Mouse (Mus musculus): ENCODE measurements around the gene Cfap57.

Cfap57 gene

GRCm38 (mm10) chr4:118620279-118620966 lies at the start of gene Cfap57, which contains the start of gene Ebna1bp2:
TSS of gene Cfap57 (minus strand) at chr4:118620777.
TSS of gene Ebna1bp2 (plus strand) at chr4:118620799.
- peak; percentile 77 for DNase-seq (ENCODE audit: low spot score)

GRCm38 (mm10) chr4:118658652-118659051 lies 38.1 kb upstream of the Cfap57 start, which contains the start of gene Olfr62:
TSS of gene Olfr62 (plus strand) at chr4:118658952.
- no peak for DNase-seq (ENCODE audit: low spot score)

GRCm38 (mm10) chr4:118645234-118645633 lies 24.7 kb upstream of the Cfap57 start:
- no peak for DNase-seq (ENCODE audit: low spot score)

GRCm38 (mm10) chr4:118642346-118643190 lies 22.0 kb upstream of the Cfap57 start:
- no peak for DNase-seq (ENCODE audit: low spot score)

GRCm38 (mm10) chr4:118630261-118630660 lies 9.7 kb upstream of the Cfap57 start:
- DNase-seq (ENCODE audit: low spot score): no peak

- DNase-seq (ENCODE audit: low spot score): no peak
Measured at GRCm38 (mm10) chr4:118621781-118622180, 1.2 kb upstream of the Cfap57 start.

- no peak for DNase-seq (ENCODE audit: low spot score)
Measured at GRCm38 (mm10) chr4:118620967-118621320, 367 bp upstream of the Cfap57 start.

- DNase-seq (ENCODE audit: low spot score): no peak
Measured at GRCm38 (mm10) chr4:118615412-118615811, 5.2 kb downstream of the Cfap57 start.

- DNase-seq (ENCODE audit: low spot score): no peak
Measured at GRCm38 (mm10) chr4:118612619-118613018, 8.0 kb downstream of the Cfap57 start.

- no peak for DNase-seq (ENCODE audit: low spot score)
Measured at GRCm38 (mm10) chr4:118609836-118610235, 10.7 kb downstream of the Cfap57 start.

- no peak for DNase-seq (ENCODE audit: low spot score)
Measured at GRCm38 (mm10) chr4:118604065-118604464, 16.5 kb downstream of the Cfap57 start.

- no peak for DNase-seq (ENCODE audit: low spot score)
Measured at GRCm38 (mm10) chr4:118589733-118590130, 30.8 kb downstream of the Cfap57 start.

- DNase-seq (ENCODE audit: low spot score): no peak
Measured at GRCm38 (mm10) chr4:118589053-118589732, 31.4 kb downstream of the Cfap57 start.

GRCm38 (mm10) chr4:118582629-118583028 lies 37.9 kb downstream of the Cfap57 start:
- DNase-seq (ENCODE audit: low spot score): no peak

- DNase-seq (ENCODE audit: low spot score): no peak
Measured at GRCm38 (mm10) chr4:118581508-118581907, 39.1 kb downstream of the Cfap57 start.

- DNase-seq (ENCODE audit: low spot score): no peak
Measured at GRCm38 (mm10) chr4:118579313-118579712, 41.3 kb downstream of the Cfap57 start.

GRCm38 (mm10) chr4:118576097-118576496 lies 44.5 kb downstream of the Cfap57 start:
- peak; percentile 81 for DNase-seq (ENCODE audit: low spot score)

- DNase-seq (ENCODE audit: low spot score): no peak
Measured at GRCm38 (mm10) chr4:118571441-118571840, 49.1 kb downstream of the Cfap57 start.

- DNase-seq (ENCODE audit: low spot score): no peak
Measured at GRCm38 (mm10) chr4:118569320-118569719, 51.3 kb downstream of the Cfap57 start.

GRCm38 (mm10) chr4:118568709-118569108 lies 51.9 kb downstream of the Cfap57 start:
- no peak for DNase-seq (ENCODE audit: low spot score)

- DNase-seq (ENCODE audit: low spot score): no peak
Measured at GRCm38 (mm10) chr4:118566161-118566676, 54.4 kb downstream of the Cfap57 start.

GRCm38 (mm10) chr4:118564926-118565279 lies 55.7 kb downstream of the Cfap57 start:
- no peak for DNase-seq (ENCODE audit: low spot score)
